Mouse (Mus musculus) kidney, postnatal 36 days (tissue): Measurements from ENCODE around the gene Susd3.
A peak's percentile ranks its signal among the peaks of the same experiment; 100 is the strongest.

Experiments used
- DNase-seq, 2 experiments: peaks; one replicate each; pipeline ENCODE4 v3.0.0; 2021 to 2022; ENCODE audit warnings: mixed read lengths in 2 of 2

Susd3 gene

DNA sequence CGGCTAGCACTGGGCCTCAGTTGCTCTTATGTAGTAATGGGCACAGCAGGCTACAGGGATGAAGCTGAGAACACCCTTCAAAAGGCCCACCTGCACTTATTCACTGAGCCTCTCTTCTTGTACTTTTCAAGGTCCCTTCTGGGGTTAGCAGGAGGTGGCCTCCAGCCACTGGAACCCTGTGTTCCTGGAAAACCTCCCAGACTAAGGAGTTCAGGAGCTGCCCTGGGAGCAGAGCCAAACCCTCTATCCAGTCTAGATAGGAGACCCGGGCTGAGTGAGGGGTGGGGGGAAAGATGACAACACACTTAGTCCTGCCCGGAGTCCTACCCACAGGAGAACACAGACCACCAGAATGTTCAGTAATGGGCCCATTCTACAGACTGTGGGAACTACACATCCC is 2.5 kb downstream of the Susd3 start:
- peak; percentile 82 to 88 for DNase-seq

DNA sequence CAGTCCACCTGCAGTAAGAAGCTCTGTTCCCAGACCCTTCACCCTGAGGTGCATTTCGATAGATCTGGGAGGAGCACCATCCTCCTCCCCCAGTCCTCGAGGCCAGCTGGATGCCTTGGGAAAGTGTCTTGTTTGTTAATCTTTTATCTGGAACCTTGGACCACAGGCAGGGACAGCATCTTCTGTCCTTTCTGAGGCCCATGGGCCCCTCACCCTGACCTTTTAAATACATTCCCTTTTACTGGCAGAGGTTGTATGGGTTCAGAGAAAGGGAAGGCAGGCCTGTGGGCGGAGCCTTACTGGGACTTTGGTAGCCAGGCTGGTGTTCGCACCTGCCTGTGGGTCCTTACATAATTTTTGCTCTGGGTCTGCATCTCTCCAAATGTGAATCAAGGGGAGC is 3.3 kb downstream of the Susd3 start:
- DNase-seq: peak; percentile 84 to 93

DNA sequence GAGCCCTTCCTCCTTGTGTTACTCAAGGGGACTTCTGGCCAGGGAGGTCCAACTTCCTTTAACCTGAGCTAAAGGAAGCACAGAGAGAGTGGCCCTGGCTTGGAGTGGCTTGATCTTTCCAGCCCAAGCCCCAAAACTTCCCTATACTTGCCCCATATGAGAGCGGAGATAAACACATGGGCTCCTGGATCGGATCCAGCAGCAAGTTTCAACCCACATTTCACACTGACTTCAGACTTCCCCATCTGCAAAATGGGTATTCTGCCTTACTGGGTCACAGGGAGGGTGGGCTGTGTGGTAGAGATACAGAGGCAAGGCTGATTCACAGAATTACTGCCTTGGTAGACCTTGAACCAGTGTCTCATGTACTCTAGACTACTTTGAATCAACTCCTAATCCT is 5.0 kb downstream of the Susd3 start:
- no peak for DNase-seq

DNA sequence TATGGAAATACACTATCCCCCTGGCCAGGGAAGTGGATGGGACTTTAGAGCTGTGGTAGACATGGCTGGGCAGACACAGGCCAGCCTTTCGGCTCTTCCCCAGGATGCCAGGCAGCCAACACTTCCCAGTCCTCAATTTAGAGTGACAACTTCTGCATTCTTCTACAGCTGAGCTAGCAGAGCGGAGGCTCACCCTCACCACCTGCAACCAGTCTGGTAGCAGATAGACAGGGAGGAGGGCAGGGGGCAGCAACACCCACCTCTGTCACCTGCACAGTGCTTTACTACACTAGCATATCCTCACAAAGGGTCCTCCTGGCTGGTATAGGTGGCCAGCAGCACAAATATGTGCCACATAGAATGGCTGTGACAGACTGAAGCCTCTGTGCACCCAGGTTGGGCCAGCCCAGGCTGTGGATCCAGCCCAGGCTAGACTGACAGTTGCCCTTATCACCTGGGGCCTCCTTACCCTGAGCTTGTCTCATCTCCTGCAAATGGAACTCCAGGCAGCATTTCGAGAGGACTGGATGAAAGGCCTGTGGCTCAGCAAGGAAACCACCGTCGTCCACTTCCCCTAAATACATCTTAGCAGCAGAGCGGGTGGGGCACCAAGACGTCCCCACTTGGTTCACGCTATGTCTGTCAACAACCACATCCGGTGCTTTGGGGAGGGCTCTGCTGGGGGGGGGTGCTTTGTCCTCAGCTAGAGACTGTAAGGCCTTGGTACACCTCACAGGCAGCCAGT is 6.0 kb downstream of the Susd3 start:
- no peak for DNase-seq

DNA sequence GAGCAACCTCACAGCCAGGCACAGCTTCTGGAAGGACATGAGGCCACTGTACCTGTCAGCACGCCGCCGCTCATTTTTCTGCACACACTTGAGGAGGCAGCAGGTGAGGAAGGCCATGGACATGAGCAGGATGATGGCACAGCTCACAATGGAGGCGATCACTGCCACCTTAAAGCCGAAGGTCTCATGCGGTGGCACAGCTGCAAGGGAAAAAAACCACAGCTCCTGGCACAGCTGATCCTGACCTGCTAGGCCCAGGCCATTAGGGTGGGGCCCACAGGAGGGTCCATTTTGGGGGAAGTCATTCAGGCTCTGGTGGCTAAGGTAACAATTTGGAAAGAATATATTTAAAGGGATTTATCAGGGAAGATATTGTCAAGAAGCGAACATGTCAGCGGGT is 9.8 kb downstream of the Susd3 start:
- DNase-seq: no peak

DNA sequence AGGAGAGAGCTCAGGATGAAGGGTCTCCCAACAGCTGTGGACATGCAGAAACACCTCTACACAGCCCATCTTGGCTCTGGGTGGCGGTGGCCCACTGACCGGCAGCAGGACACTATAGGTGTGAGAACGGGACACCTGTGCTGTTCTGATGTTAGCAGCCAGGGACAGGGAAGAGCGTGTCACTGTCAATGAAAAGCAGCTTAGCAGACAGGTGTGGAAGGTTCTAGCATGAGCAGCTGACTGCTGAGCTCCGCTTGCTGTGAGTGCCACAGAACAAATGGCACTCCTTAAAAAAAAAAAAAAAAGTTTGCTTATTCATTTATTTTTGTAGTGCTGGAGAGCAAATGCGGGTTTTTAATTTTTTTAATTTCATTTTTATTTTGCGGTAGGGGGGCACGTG is 10.9 kb downstream of the Susd3 start:
- no peak for DNase-seq

DNA sequence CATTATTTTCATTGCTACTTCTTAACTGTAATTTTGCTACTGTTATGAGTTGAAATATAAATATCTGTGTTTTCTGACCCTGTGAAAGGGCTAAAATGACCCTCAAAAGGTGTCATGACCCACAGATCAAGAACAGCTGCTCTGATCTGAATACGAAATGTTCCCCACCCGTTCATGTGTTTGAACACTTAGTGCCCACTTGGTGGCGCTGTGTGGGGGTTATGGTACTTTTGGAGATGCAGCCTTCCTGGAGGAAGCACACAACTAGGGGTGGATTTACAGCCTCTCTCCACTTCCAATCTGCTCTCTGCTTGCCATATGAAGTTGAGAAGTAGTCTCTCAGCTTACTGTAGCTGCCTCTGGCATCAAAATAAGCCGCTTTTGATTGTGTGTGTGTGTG is 13.8 kb downstream of the Susd3 start:
- DNase-seq: no peak

DNA sequence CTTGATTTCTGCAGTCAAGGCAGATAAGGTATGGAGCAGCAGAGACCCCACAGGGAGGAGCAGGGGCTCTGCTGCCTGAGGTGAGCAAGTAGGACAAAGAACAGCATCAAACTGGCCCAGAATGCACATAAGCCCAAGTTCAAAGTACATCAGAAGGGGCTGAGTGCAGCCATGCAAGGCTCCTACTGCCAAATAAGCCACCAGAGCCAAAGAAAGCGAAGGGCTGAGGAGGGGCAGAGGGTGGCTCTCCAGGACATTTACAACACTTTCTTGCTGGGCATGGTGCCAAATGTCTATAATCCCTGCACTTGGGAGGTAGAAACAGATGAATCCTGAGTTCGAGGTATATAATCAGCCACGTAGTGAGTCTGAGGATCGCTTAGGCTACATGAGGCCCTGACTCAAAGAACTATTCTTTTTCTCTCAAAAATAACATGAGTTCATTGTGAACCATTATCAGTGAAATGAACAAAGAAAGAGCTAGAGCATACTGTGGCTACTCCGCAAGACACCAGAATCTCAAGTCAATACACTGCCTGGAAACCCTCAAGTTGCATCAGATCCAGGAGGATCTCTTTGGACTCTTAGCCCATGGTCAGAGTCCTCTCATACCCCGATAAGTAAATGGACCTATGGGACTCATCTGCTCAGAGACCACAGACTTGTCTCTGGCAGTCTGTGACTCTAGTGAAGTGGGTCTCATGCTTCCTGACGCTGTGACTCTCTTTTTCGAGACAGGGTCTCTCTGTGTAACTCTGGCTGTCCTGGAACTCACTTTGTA is 14.5 kb downstream of the Susd3 start:
- DNase-seq: peak; percentile 74 to 84

DNA sequence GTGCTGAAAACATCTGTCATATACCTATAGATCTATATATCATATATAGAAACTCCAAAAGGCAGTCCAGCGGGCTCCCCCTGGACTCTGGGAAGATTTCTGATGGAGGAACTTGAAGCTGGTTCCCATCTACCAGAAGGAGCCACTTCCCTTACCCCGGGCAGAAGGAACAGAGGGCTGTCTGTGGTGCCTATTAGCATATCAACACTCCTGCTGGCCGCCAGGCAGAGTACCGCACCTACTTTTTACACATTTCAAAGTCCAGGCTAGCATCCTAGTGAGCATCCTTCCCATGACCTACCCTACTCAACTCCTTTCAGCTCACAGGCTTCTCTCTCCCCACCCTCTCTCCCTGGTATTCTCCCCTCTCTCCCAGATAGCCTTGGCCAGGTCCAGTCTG is 22.9 kb downstream of the Susd3 start:
- no peak for DNase-seq

DNA sequence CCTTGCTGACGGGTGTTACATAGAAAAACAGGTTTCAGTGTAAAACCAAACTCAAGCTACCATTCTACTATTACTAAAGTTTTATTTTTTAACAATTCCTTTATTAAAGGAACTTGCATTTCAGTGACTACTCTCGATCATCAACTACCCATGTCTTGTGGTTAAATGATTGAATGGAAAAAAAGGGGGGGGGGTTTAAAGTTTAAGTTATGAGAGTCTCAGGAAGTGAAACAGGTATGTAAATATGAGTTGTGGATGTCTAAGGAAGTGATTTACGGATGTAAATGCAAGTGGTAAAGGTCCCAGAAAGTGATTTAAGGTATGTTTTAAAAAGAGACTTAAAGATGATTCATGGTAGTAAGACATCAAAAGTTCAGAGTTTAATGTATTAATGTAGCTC is 23.3 kb downstream of the Susd3 start:
- no peak for DNase-seq

DNA sequence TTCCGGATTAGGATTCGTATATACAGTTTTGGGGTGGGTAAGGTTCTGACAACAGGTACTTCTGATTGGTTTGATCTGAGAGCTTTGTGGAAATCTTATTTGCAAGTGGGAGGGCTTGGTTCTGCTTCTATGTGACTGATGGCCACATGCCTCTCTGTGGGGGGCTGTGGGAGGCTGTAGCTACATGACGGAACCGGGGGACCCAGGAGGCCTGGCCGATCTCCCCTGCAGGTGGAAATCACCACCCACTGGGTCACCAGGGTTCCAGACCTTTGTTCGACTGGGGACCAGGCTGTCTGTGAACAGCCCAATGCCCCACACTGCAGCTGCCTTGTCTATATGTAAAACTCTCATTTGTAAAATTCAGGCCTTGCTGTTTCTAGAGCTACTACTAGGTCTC is 23.8 kb downstream of the Susd3 start:
- no peak for DNase-seq

DNA sequence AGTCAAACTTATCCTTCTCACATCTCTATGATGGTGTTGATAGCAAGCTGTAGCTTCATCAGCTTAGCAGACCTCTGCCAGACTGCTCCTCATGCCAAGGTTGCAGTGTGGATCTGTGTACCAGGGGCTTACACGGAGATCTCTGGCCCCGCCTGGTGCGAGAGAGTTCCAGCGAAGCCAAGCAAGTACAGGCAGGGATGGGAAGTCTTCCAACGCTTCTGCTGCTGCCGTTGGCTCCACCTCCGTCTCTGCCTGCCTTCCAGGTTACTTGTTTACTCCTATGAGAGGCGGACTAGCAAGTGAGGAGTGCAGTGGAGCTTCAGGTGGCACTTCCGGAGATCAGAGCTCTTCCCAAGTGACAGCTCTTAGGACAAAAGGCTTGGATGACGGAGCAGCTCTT is 24.2 kb downstream of the Susd3 start:
- peak; percentile 74 to 83 for DNase-seq

DNA sequence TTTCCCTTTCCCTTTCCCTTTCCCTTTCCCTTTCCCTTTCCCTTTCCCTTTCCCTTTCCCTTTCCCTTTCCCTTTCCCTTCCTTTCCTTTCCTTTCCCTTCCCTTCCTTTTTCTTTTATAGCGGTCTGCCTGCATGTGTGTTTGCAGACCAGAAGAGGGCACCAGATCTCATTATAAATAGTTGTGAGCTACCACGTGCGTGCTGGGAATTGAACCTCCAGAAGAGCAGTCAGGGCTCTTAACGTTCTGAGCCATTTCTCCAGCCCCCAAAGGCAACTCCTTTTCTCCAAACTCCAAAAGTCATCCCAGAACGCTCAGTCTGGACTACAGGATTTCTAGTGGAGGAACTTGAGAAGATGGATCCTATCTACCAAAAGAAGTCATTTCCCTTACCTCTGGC is 27.6 kb downstream of the Susd3 start:
- DNase-seq: no peak

DNA sequence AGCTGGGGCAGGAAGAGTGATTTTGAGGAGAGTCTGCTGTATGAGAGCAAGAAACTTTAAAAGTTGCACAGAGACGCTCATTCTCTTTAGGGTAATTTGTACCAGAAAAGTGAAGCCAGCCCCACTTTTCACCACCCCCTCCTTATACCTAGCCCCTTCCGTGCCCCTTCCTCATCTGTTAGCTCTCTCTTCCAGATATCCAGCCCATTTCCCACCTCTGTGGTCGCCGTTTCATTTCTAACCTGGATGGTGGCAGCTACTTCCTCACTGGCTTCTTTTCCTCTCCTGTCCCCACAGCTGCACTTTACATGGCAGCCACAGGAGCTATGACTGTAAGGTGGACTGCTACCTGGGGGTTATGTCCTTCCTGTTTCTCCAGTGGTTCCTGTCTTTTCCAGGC is 29.1 kb downstream of the Susd3 start:
- DNase-seq: no peak

DNA sequence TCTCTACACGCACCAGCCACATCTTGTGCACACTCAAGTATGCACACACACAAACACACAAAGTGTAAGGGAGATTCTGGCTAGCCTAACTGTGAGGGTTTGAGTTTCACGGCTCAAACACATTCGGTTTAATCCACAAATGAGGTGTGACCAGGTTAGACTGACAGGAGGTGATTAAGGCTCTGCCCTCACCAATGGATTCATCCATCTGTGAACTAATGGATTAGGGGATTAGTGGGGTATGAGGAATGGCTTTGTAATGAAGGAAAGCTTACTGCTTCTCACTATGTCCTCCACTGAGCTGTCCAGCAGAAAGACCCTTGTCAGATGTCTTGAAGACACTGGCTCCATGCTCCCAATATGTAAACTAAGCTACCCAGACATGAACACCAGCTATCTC is 29.9 kb downstream of the Susd3 start:
- no peak for DNase-seq

DNA sequence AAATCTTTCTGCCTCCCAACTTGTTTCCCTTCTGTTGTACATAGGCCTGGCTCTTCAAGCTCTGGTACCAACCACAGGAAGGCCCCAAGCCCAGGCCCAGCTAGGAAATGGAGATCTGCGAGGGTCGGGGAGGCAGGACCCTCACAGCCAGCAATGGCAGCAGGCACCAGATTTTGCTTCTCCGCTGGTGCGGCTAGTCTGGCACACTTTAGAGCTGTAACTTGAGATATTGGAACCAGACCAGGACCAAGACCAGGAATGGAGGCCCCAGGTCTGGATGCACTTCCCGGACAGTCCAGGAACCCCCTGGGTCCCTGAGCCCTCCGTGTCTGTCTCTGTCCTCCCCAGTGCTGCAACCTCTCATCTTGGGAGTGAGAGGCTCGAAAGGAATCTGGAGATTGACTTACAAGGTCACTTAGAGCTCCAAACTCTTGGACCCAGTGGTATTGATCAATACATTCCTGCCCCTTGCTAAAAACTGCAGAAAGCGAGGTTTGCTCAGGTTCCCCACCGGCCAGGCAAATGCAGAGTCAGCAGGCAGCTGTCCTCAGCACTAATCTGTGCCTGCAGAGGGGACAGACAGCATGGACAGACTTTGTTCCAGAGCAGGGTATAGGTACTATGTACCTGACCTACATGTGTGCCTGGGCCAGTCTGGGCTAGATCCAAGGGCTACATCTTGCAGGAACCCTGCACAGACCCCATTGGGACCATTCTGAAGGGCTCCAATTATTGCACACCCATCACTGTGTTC is 31.5 kb downstream of the Susd3 start:
- no peak for DNase-seq

DNA sequence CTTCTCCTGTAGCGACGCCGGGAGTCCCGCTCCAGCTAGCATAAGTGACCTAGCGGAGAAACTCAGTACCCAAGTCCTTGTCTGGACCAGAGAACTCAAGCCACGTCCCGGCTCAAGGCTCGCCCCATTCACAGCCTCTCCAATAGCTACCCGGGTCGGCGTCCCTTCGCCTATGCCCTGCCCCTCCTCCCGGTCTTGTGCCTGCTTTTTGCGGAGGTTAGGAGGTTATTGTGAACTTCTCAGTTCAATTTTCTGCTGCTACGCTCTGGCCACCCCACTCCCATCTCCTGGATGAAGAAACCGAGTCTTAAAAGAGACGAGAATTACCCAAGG is 32.3 kb downstream of the Susd3 start:
- DNase-seq: no peak

DNA sequence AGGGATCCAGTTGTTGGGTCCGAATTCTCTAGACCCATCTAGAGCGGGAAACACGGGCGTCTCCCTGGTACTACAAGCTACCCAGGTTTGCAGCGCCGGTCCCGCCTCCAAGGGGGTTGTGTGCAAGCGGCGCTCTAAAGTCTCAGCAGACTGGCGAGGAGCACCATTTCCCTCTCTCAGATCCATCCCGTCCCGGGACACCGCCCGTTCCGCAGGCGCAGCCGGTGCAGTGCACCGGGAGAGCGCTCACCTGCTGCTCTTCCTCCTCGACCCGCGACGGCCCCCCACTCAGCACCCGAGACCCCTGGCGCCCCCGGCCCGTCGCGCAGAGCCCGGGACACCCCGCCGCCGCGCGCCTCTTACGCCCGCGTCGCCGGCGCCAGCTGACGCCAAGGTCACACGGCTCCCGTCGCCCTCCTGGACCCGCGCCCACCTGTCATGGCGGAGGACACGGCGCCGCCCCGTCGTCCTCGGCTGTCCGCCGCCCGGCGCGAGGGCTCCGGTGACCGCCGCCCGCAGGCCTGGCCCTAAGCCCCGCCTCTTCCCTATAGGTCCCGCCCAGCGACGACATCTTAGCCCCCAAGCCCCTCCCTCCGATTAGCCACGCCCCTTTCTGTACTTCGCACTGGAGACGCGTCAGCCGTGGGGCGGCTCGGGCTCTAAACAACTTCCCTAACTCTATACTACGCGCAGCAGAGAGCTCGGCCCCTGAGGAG is 32.8 kb downstream of the Susd3 start, which contains the start of gene Card19:
Card19 (minus strand) TSS at position 534 of the 716 bp plus-strand sequence.
- DNase-seq: peak; percentile 97 to 99

DNA sequence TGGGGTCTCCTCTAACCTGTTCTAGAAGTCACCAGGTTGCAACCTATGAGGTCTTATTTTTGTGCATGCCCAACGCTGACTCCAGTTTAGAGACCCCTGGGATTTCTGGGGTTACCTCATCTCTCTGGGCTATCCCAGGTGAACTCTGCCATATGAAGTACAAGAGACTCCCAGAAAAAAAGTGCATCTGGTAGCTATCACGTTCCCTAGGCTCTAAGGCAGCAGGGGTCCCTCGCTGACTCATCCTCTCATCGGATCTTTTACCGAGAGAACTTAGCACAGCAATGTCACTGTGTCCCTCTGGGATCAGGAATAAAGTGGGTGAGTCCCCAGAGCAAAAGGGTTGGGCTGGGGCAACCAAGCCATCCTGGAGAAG is 33.4 kb downstream of the Susd3 start:
- no peak for DNase-seq

DNA sequence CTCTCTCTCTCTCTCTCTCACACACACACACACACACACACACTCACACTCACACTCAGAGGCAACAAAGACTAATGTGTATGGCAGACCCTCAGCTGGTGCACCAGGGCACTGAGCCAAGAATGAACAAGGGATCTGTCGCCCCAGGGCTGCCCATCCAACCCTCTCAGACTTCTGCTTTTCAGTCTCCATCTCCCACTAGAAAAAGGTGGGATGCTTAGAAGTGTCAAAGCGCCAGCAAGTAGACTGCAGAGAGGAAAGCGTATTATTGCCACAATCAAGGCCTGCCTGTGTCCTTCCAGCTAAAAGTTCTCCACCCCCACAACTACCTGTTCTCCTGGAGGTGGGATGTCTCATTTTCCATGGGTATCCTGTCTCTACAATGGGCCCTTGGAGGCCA is 34.1 kb downstream of the Susd3 start:
- DNase-seq: no peak

DNA sequence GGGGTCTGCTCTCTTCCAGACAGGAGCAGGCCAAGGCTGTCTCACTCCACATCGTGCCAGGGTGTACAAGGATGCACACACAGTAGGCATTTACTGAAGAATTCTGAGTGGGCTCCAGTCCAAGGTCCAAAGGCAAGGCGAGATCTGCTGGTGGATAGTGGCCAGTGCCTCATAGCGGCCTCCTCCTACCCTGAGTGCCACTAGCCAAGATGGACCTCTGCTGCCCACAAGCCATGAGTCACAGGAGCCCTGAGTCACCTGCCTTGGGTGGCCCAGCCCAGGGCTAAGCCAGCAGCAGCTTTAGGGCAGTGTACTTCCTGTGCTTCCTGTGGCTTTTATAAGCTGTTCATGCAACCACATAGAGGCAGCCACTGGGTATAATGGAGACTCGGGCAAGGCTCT is 35.0 kb downstream of the Susd3 start:
- peak; percentile 47 to 60 for DNase-seq

DNA sequence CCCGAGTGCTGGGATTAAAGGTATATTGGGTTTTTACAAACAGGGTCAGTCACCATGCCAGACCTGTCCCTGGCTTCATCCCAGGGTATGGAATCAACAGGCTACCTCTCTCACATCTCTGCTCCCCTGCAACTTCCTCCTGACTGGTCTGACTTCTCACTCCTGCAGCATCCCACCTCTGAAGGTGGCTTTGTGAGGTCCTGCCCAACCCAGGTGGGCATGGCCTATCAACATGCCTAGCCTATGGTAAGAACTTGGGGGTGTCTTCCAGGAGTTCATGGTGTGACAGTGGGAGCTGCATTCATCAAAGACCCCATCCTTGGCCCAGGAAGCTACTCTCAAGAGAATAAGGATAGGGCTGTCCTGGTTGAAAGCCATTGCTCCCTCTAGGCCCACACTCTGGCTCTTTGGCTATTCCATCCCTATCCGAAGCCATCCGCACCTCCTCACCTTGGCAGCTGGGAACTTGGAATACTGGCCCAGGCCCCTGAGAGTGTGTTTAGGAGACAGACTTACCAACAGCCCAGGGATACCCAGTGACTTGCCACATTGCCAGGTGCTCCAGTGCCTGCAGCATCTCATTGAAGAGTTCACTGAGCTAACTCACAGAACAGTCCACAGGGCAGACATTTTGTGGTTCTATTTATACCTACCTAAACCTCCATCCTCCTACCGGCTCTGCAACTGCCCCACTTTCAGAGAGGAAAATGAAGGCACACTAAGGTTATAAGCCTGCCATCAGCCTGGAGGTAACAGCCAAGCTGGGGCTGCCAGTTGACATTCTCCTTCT is 35.6 kb downstream of the Susd3 start:
- DNase-seq: no peak
